Mouse (Mus musculus) liver, embryonic 14.5 days (tissue): Measurements from ENCODE around the gene Gpc6.

ENCODE experiments used
- CTCF ChIP-seq: IDR thresholded peaks from 2 replicates; pipeline ENCODE4 v1.5.1; 2016; ENCODE audit warnings: antibody characterized with exemption, low read depth, control low read depth
- EP300 ChIP-seq: IDR thresholded peaks from 2 replicates; pipeline ENCODE4 v1.6.1; 2016; ENCODE audit warnings: antibody characterized with exemption, low read depth

- TF ChIP-seq CTCF (no peak), EP300 (no peak)
Measured at GRCm38 (mm10) chr14:117664796-117665195, 739.7 kb downstream of the Gpc6 start.
